Mouse (Mus musculus) layer of hippocampus, postnatal 36 days (tissue): ENCODE results near the gene Rbms1. TPM values are rescaled to one million over a fixed set of nuclear protein-coding genes. Genes with fewer than 3 reads are reported as not detected.

ENCODE experiments used
- DNase-seq, 2 experiments: peaks; one replicate each; pipeline ENCODE4 v3.0.0; 2022
- total RNA-seq, 2 experiments: library from RNA; stranded (reverse); gene quantifications; 2 replicates each; pipeline ENCODE4 v1.2.3; 2021

Gene Rbms1
- total RNA-seq, 2 experiments from 2014 or later: 11.2 to 16.0 TPM

GRCm38 (mm10) chr2:60804763-60805162, 158.2 kb downstream of the Rbms1 start:
- no peak for DNase-seq

GRCm38 (mm10) chr2:60803377-60803776, 159.6 kb downstream of the Rbms1 start:
- no peak for DNase-seq

GRCm38 (mm10) chr2:60802828-60803227, 160.2 kb downstream of the Rbms1 start:
- DNase-seq: no peak

GRCm38 (mm10) chr2:60802191-60802590, 160.8 kb downstream of the Rbms1 start:
- no peak for DNase-seq

- no peak for DNase-seq
Observed at GRCm38 (mm10) chr2:60801571-60802155, 161.3 kb downstream of the Rbms1 start.

GRCm38 (mm10) chr2:60800921-60801558, 162.0 kb downstream of the Rbms1 start:
- DNase-seq: no peak

- DNase-seq: no peak
Observed at GRCm38 (mm10) chr2:60799816-60800215, 163.2 kb downstream of the Rbms1 start.

GRCm38 (mm10) chr2:60798767-60799529, 164.0 kb downstream of the Rbms1 start:
- no peak for DNase-seq

- DNase-seq: no peak
Observed at GRCm38 (mm10) chr2:60796969-60797669, 165.9 kb downstream of the Rbms1 start.

- no peak for DNase-seq
Observed at GRCm38 (mm10) chr2:60796616-60796968, 166.4 kb downstream of the Rbms1 start.

- no peak for DNase-seq
Observed at GRCm38 (mm10) chr2:60795861-60796260, 167.1 kb downstream of the Rbms1 start.

- no peak for DNase-seq
Observed at GRCm38 (mm10) chr2:60792506-60792905, 170.5 kb downstream of the Rbms1 start.

- DNase-seq: no peak
Observed at GRCm38 (mm10) chr2:60789126-60789525, 173.9 kb downstream of the Rbms1 start.

- DNase-seq: no peak
Observed at GRCm38 (mm10) chr2:60788173-60788908, 174.7 kb downstream of the Rbms1 start.

- no peak for DNase-seq
Observed at GRCm38 (mm10) chr2:60787088-60787487, 175.9 kb downstream of the Rbms1 start.

- peak; percentile 17 to 22 for DNase-seq
Observed at GRCm38 (mm10) chr2:60786289-60786688, 176.7 kb downstream of the Rbms1 start.

- no peak for DNase-seq
Observed at GRCm38 (mm10) chr2:60774501-60774900, 188.5 kb downstream of the Rbms1 start.

- no peak for DNase-seq
Observed at GRCm38 (mm10) chr2:60773592-60773991, 189.4 kb downstream of the Rbms1 start.

GRCm38 (mm10) chr2:60766420-60766819, 196.6 kb downstream of the Rbms1 start:
- no peak for DNase-seq

- no peak for DNase-seq
Observed at GRCm38 (mm10) chr2:60756218-60756617, 206.8 kb downstream of the Rbms1 start.

- DNase-seq: no peak
Observed at GRCm38 (mm10) chr2:60755101-60755500, 207.9 kb downstream of the Rbms1 start.

- no peak for DNase-seq
Observed at GRCm38 (mm10) chr2:60751274-60751673, 211.7 kb downstream of the Rbms1 start.
